Mouse (Mus musculus) C2C12 (cell line): ENCODE results near the gene Esrrb. TPM values are rescaled to one million over a fixed set of nuclear protein-coding genes. Genes with fewer than 3 reads are reported as not detected.

Experiments used
- H3K27me3 ChIP-seq: one replicate; pipeline ENCODE4 v1.6.1; 2011; ENCODE audit not compliant: control insufficient read depth, insufficient read depth, insufficient read length
- H3K36me3 ChIP-seq: one replicate; pipeline ENCODE4 v1.6.1; 2011; ENCODE audit not compliant: control insufficient read depth, insufficient read depth
- H3K4me3 ChIP-seq: one replicate; pipeline ENCODE4 v1.5.1; 2011; ENCODE audit warnings: mild to moderate bottlenecking, control low read depth; ENCODE audit not compliant: poor library complexity, insufficient read depth, severe bottlenecking
- H3K79me2 ChIP-seq: one replicate; pipeline ENCODE4 v1.6.1; 2011; ENCODE audit not compliant: control insufficient read depth, insufficient read depth
- H3K79me3 ChIP-seq: one replicate; pipeline ENCODE4 v1.6.1; 2011; ENCODE audit warnings: low read depth, control low read depth
- H3ac ChIP-seq: one replicate; pipeline ENCODE3; 2011; ENCODE audit warnings: low read depth; ENCODE audit not compliant: control insufficient read depth, insufficient read length
- CEBPB ChIP-seq: IDR thresholded peaks from one replicate; pipeline ENCODE4 v1.6.1; 2011; ENCODE audit warnings: low read depth, mild to moderate bottlenecking, control low read depth, moderate library complexity
- CTCF ChIP-seq: IDR thresholded peaks from one replicate; pipeline ENCODE4 v1.5.1; 2011; ENCODE audit not compliant: control insufficient read depth, insufficient read depth, insufficient read length
- FOSL1 ChIP-seq: IDR thresholded peaks from one replicate; pipeline ENCODE4 v1.8.0; 2011; ENCODE audit warnings: mild to moderate bottlenecking, low read length; ENCODE audit not compliant: poor library complexity, insufficient read depth, severe bottlenecking
- MAX ChIP-seq: IDR thresholded peaks from one replicate; pipeline ENCODE4 v1.6.1; 2011; ENCODE audit warnings: mild to moderate bottlenecking, control low read depth
- MYOD1 ChIP-seq: IDR thresholded peaks from one replicate; pipeline ENCODE4 v1.6.1; 2011; ENCODE audit warnings: low read depth; ENCODE audit not compliant: control insufficient read depth, insufficient read length
- MYOG ChIP-seq: IDR thresholded peaks from one replicate; pipeline ENCODE4 v1.6.1; 2011; ENCODE audit not compliant: control insufficient read depth, insufficient read length; ENCODE audit errors: extremely low read depth
- USF1 ChIP-seq: IDR thresholded peaks from one replicate; pipeline ENCODE4 v1.6.1; 2011; ENCODE audit warnings: low read depth, mild to moderate bottlenecking, control low read depth, moderate library complexity
- long read RNA-seq, 2 experiments: library from polyadenylated mRNA; unstranded; transcript quantifications; one replicate each; pipeline ENCODE4 v2.0.0; 2019 to 2020
- polyA plus RNA-seq: library from polyadenylated mRNA; unstranded; fragments of >200 nt; fragmentation: generic; extraction: Trizol; gene quantifications from one replicate; pipeline ENCODE4 v1.2.1, GENCODE M21; 2012; ENCODE audit warnings: missing spikeins

Esrrb gene
- polyA plus RNA-seq: 0.80 TPM
- long read RNA-seq, experiment 1: 0 reads
- long read RNA-seq, experiment 2: 0 reads

DNA sequence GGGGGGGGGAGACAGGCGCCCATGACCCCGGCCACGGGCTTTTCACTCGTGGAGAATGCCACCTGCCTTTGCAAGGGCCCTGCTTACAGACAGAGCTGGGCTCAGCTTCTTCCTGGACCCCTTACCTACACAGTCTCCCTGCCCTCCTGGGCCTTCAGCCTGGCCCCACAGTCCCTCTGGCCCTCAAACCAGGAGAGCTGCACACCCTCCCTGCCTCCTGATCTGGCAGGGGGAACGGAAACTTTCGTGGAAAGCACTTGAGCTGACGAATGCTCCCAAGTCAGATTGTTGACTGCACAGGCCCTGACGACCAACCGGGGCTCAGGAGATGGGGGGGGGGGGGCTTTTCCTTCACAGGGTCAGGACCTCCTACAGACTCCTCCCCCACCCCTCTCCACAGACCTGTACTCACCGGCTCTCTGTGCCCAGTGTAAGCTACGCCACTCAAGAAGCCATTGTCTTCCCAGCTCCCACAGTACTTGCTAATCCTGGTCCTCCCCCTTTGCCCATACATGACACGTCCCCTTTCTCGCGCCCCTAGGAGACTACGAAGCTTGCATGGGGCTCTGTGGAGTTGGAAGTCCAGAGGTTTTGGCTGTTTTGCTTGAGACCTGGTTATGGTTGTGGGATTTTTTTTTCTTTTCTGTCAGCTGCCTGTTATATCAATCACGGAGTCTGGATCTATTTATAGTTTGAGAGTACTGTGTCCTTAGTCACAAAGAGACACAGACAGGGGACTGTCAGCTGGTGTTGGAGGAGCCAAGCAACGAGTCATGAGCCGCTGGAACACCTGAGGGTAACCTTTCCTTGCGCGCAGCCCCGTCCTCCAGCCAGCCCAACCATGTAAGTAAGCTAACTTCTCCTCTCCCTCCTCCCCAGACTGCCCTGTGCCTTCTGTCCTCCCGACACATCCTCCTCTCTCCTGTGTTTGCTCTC, at the start of gene Esrrb:
TSS of gene Esrrb (plus strand) at position 422 of the 936 bp plus-strand sequence.
- no peak within 1 kb of the TSS for H3K4me3 ChIP-seq
- TF ChIP-seq MYOD1 (no peak), CEBPB (no peak), USF1 (no peak), MAX (no peak), FOSL1 (no peak), MYOG (no peak), CTCF (no peak)
- H3K79me2 ChIP-seq: no peaks in the 10 kb centered on the region
- no peaks in the 10 kb centered on the region for H3K27me3 ChIP-seq
- no peak within 1 kb of the TSS for H3ac ChIP-seq
- no peaks in the 10 kb centered on the region for H3K36me3 ChIP-seq
- H3K79me3 ChIP-seq: no peaks in the 10 kb centered on the region

- no peaks in the 10 kb centered on the region for H3K36me3 ChIP-seq
- no peaks in the 10 kb centered on the region for H3K79me2 ChIP-seq
- no peaks in the 10 kb centered on the region for H3K79me3 ChIP-seq
- peaks cover 25% of the 10 kb centered on the region for H3K27me3 ChIP-seq
- no peak overlapping the region for H3K4me3 ChIP-seq
- TF ChIP-seq FOSL1: no peak
- no peak for TF ChIP-seq USF1
- no peak for TF ChIP-seq CTCF
- TF ChIP-seq CEBPB: no peak
- TF ChIP-seq MYOD1: no peak
- no peak for TF ChIP-seq MAX
- no peak for TF ChIP-seq MYOG
- H3ac ChIP-seq: no peak overlapping the region
Observed at GRCm38 (mm10) chr12:86320629-86321028, 40.3 kb upstream of the Esrrb start.

- peaks cover 18% of the 10 kb centered on the region for H3K27me3 ChIP-seq
- no peaks in the 10 kb centered on the region for H3K79me3 ChIP-seq
- no peak for TF ChIP-seq MAX
- TF ChIP-seq FOSL1: no peak
- no peak for TF ChIP-seq CTCF
- no peak for TF ChIP-seq CEBPB
- no peak for TF ChIP-seq MYOD1
- no peak for TF ChIP-seq USF1
- TF ChIP-seq MYOG: no peak
- H3K4me3 ChIP-seq: no peak overlapping the region
- H3K79me2 ChIP-seq: no peaks in the 10 kb centered on the region
- no peaks in the 10 kb centered on the region for H3K36me3 ChIP-seq
- no peak overlapping the region for H3ac ChIP-seq
Observed at GRCm38 (mm10) chr12:86324297-86324696, 36.6 kb upstream of the Esrrb start.

GRCm38 (mm10) chr12:86329813-86330212, 31.1 kb upstream of the Esrrb start:
- H3ac ChIP-seq: no peak overlapping the region
- no peak for TF ChIP-seq MYOG
- no peak for TF ChIP-seq MAX
- TF ChIP-seq FOSL1: no peak
- TF ChIP-seq MYOD1: no peak
- no peak for TF ChIP-seq CEBPB
- TF ChIP-seq USF1: no peak
- TF ChIP-seq CTCF: no peak
- H3K4me3 ChIP-seq: no peak overlapping the region
- H3K27me3 ChIP-seq: peaks cover 14% of the 10 kb centered on the region
- no peaks in the 10 kb centered on the region for H3K36me3 ChIP-seq
- no peaks in the 10 kb centered on the region for H3K79me3 ChIP-seq
- no peaks in the 10 kb centered on the region for H3K79me2 ChIP-seq

DNA sequence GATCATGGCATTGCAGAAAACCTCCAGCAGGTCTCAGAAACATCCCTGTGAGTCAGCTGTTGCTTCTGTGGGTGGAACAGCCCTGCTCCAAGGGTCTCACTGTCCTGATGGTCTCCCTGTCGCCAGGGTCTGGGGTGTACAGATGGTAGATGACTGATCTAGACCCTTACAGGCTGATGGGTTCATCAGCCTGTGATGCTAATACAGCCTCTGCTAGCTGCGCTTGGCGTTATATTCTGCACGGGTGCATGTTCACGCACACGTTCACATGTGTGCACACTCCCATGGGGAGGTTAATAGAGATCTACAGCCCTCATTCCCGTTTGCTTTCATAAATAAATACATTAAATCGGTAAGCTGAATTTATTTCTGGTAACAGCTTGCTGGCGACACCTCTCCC, 30.2 kb upstream of the Esrrb start:
- TF ChIP-seq MAX: no peak
- H3K36me3 ChIP-seq: no peaks in the 10 kb centered on the region
- peaks cover 14% of the 10 kb centered on the region for H3K27me3 ChIP-seq
- H3ac ChIP-seq: no peak overlapping the region
- no peaks in the 10 kb centered on the region for H3K79me3 ChIP-seq
- no peaks in the 10 kb centered on the region for H3K79me2 ChIP-seq
- H3K4me3 ChIP-seq: no peak overlapping the region

DNA sequence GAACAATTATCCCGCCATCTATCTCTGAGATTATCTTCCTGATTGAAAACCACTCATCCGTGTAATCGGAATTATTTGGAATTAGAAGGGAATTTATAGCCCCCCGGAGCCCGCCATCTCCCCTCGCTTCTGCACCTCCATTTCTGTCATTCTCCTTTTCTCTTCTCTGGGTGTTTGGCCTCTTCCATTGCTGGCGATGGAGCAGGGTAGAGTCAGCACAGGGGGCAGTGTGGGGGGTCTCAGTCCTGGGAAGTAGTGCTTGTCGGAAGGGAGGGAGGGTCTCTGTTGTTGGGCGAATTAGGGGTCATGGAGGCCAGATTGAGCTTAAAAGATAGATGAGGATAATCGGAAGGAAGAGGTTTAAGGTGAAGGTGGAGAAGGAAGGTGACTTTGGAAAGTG, 29.7 kb upstream of the Esrrb start:
- Histone ChIP-seq H3K79me2 (no peaks in the 10 kb centered on the region), H3K27me3 (peaks cover 14% of the 10 kb centered on the region), H3K4me3 (no peak overlapping the region), H3K36me3 (no peaks in the 10 kb centered on the region), H3ac (no peak overlapping the region), H3K79me3 (no peaks in the 10 kb centered on the region)
- no peak for TF ChIP-seq FOSL1
- no peak for TF ChIP-seq MAX
- no peak for TF ChIP-seq MYOD1
- no peak for TF ChIP-seq MYOG
- no peak for TF ChIP-seq USF1
